Mouse (Mus musculus): ENCODE data around the gene Rab6b.

Gene Rab6b

GRCm38 (mm10) chr9:103111621-103112470 lies at the start of gene Rab6b:
Rab6b (plus strand) TSS chr9:103111787.
- peak; percentile 88 to 89 for DNase-seq (ENCODE audit: low spot score in 2 of 2)

- no peak for DNase-seq (ENCODE audit: low spot score in 2 of 2)
Measured at GRCm38 (mm10) chr9:103063591-103063990, 48.0 kb upstream of the Rab6b start.

- DNase-seq (ENCODE audit: low spot score in 2 of 2): peak; percentile 55 to 61
Measured at GRCm38 (mm10) chr9:103066845-103067244, 44.7 kb upstream of the Rab6b start.

GRCm38 (mm10) chr9:103067651-103068050 lies 43.9 kb upstream of the Rab6b start:
- no peak for DNase-seq (ENCODE audit: low spot score in 2 of 2)

GRCm38 (mm10) chr9:103068769-103069168 lies 42.8 kb upstream of the Rab6b start:
- DNase-seq (ENCODE audit: low spot score in 2 of 2): no peak

- no peak for DNase-seq (ENCODE audit: low spot score in 2 of 2)
Measured at GRCm38 (mm10) chr9:103071541-103072203, 39.9 kb upstream of the Rab6b start.

- DNase-seq (ENCODE audit: low spot score in 2 of 2): no peak
Measured at GRCm38 (mm10) chr9:103072204-103072599, 39.4 kb upstream of the Rab6b start.

- DNase-seq (ENCODE audit: low spot score in 2 of 2): no peak
Measured at GRCm38 (mm10) chr9:103072926-103073515, 38.6 kb upstream of the Rab6b start.

- peak; percentile 50 to 59 for DNase-seq (ENCODE audit: low spot score in 2 of 2)
Measured at GRCm38 (mm10) chr9:103076836-103077531, 34.6 kb upstream of the Rab6b start.

- DNase-seq (ENCODE audit: low spot score in 2 of 2): no peak
Measured at GRCm38 (mm10) chr9:103078194-103078691, 33.3 kb upstream of the Rab6b start.

GRCm38 (mm10) chr9:103080211-103080610 lies 31.4 kb upstream of the Rab6b start:
- no peak for DNase-seq (ENCODE audit: low spot score in 2 of 2)

GRCm38 (mm10) chr9:103082246-103082975 lies 29.2 kb upstream of the Rab6b start:
- no peak for DNase-seq (ENCODE audit: low spot score in 2 of 2)

GRCm38 (mm10) chr9:103083405-103083804 lies 28.2 kb upstream of the Rab6b start:
- DNase-seq (ENCODE audit: low spot score in 2 of 2): no peak

- DNase-seq (ENCODE audit: low spot score in 2 of 2): no peak
Measured at GRCm38 (mm10) chr9:103086736-103087135, 24.9 kb upstream of the Rab6b start.

- no peak for DNase-seq (ENCODE audit: low spot score in 2 of 2)
Measured at GRCm38 (mm10) chr9:103087301-103087700, 24.3 kb upstream of the Rab6b start.

- DNase-seq (ENCODE audit: low spot score in 2 of 2): no peak
Measured at GRCm38 (mm10) chr9:103088661-103089060, 22.9 kb upstream of the Rab6b start.

- DNase-seq (ENCODE audit: low spot score in 2 of 2): peak in 1 of 2 experiments; percentile 44
Measured at GRCm38 (mm10) chr9:103090116-103090875, 21.3 kb upstream of the Rab6b start.

- DNase-seq (ENCODE audit: low spot score in 2 of 2): no peak
Measured at GRCm38 (mm10) chr9:103091039-103091883, 20.3 kb upstream of the Rab6b start.

- DNase-seq (ENCODE audit: low spot score in 2 of 2): peak; percentile 78 to 82
Measured at GRCm38 (mm10) chr9:103092248-103092647, 19.3 kb upstream of the Rab6b start.
